Mouse (Mus musculus): Measurements from ENCODE around the gene Proser2. TPM values are rescaled to one million over a fixed set of nuclear protein-coding genes. Genes with fewer than 3 reads are reported as not detected.

Gene Proser2
- polyA plus RNA-seq, 1 experiment, result 5.2 TPM

- no peaks in the 10 kb centered on the region for H3K36me3 ChIP-seq (ENCODE audit: control insufficient read depth, insufficient read depth, low read length, poor library complexity, severe bottlenecking)
- H3K27ac ChIP-seq (ENCODE audit: insufficient read depth, low read length), result no peak overlapping the region
- H3K27me3 ChIP-seq (ENCODE audit: control insufficient read depth, insufficient read depth, low read length, poor library complexity, severe bottlenecking), result no peaks in the 10 kb centered on the region
- no peak for TF ChIP-seq POLR2A (IDR thresholded peaks at IDR 0.05; ENCODE audit: insufficient read depth, low read length)
- TF ChIP-seq CTCF (IDR thresholded peaks at IDR 0.05; ENCODE audit: low read depth, low read length), result no peak
- no peak for TF ChIP-seq EP300 (IDR thresholded peaks at IDR 0.05; ENCODE audit: insufficient read depth, low read depth, low read length)
- H3K9ac ChIP-seq (ENCODE audit: low read depth, poor library complexity, severe bottlenecking), result no peak overlapping the region
- H3K4me1 ChIP-seq (ENCODE audit: control insufficient read depth, insufficient read depth, low read length), result peaks cover 5% of the 10 kb centered on the region
- no peak overlapping the region for H3K4me3 ChIP-seq (ENCODE audit: low read depth, low read length)
- no peaks in the 10 kb centered on the region for H3K9me3 ChIP-seq (replicated peaks; ENCODE audit: control insufficient read depth, insufficient read depth, low read length, poor library complexity, severe bottlenecking)
Observed at GRCm38 (mm10) chr2:6157635-6158034, 27.6 kb upstream of the Proser2 start.

GRCm38 (mm10) chr2:6157208-6157607 lies 27.2 kb upstream of the Proser2 start:
- H3K27ac ChIP-seq (ENCODE audit: insufficient read depth, low read length), result no peak overlapping the region
- H3K9ac ChIP-seq (ENCODE audit: low read depth, poor library complexity, severe bottlenecking), result no peak overlapping the region

DNA sequence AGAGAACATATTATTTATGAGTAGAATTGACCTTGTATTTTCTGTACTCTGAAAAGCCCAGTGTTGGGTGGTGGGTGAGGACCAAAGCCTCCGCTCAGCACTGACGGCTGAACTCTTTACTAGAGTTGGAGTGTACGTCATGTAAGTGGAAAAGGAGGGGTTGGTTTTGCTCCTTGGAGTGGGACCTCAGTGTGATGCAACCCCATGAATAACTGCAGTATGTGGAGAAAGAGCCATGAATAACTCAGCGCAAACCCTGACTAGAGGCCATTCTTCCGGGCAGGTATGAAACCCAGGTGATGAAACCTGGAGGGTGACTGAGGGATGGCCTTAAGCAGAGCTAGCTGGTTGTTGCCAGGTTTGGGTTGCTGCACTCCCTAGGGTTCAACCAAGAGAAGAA lies 19.8 kb upstream of the Proser2 start:
- no peaks in the 10 kb centered on the region for H3K9me3 ChIP-seq (replicated peaks; ENCODE audit: control insufficient read depth, insufficient read depth, low read length, poor library complexity, severe bottlenecking)
- TF ChIP-seq EP300 (IDR thresholded peaks at IDR 0.05; ENCODE audit: insufficient read depth, low read depth, low read length) (no peak), POLR2A (IDR thresholded peaks at IDR 0.05; ENCODE audit: insufficient read depth, low read length) (no peak), CTCF (IDR thresholded peaks at IDR 0.05; ENCODE audit: low read depth, low read length) (no peak)
- no peak overlapping the region for H3K9ac ChIP-seq (ENCODE audit: low read depth, poor library complexity, severe bottlenecking)

More at GRCm38 (mm10) chr2:6157208-6157607, 27.2 kb upstream of the Proser2 start:
- Histone ChIP-seq H3K36me3 (ENCODE audit: control insufficient read depth, insufficient read depth, low read length, poor library complexity, severe bottlenecking) (no peaks in the 10 kb centered on the region), H3K27me3 (ENCODE audit: control insufficient read depth, insufficient read depth, low read length, poor library complexity, severe bottlenecking) (no peaks in the 10 kb centered on the region), H3K4me3 (ENCODE audit: low read depth, low read length) (no peak overlapping the region), H3K9me3 (replicated peaks; ENCODE audit: control insufficient read depth, insufficient read depth, low read length, poor library complexity, severe bottlenecking) (no peaks in the 10 kb centered on the region), H3K4me1 (ENCODE audit: control insufficient read depth, insufficient read depth, low read length) (peaks cover 5% of the 10 kb centered on the region)
- TF ChIP-seq POLR2A (IDR thresholded peaks at IDR 0.05; ENCODE audit: insufficient read depth, low read length) (no peak), EP300 (IDR thresholded peaks at IDR 0.05; ENCODE audit: insufficient read depth, low read depth, low read length) (no peak), CTCF (IDR thresholded peaks at IDR 0.05; ENCODE audit: low read depth, low read length) (no peak)

GRCm38 (mm10) chr2:6146901-6147300 lies 16.9 kb upstream of the Proser2 start:
- no peak overlapping the region for H3K4me3 ChIP-seq (ENCODE audit: low read depth, low read length)
- TF ChIP-seq EP300 (IDR thresholded peaks at IDR 0.05; ENCODE audit: insufficient read depth, low read depth, low read length) (no peak), POLR2A (IDR thresholded peaks at IDR 0.05; ENCODE audit: insufficient read depth, low read length) (no peak), CTCF (IDR thresholded peaks at IDR 0.05; ENCODE audit: low read depth, low read length) (no peak)
- H3K27me3 ChIP-seq (ENCODE audit: control insufficient read depth, insufficient read depth, low read length, poor library complexity, severe bottlenecking), result no peaks in the 10 kb centered on the region
- no peaks in the 10 kb centered on the region for H3K36me3 ChIP-seq (ENCODE audit: control insufficient read depth, insufficient read depth, low read length, poor library complexity, severe bottlenecking)
- no peaks in the 10 kb centered on the region for H3K9me3 ChIP-seq (replicated peaks; ENCODE audit: control insufficient read depth, insufficient read depth, low read length, poor library complexity, severe bottlenecking)
- no peaks in the 10 kb centered on the region for H3K4me1 ChIP-seq (ENCODE audit: control insufficient read depth, insufficient read depth, low read length)
- H3K9ac ChIP-seq (ENCODE audit: low read depth, poor library complexity, severe bottlenecking), result no peak overlapping the region
- H3K27ac ChIP-seq (ENCODE audit: insufficient read depth, low read length), result no peak overlapping the region

More for the DNA sequence above, 19.8 kb upstream of the Proser2 start:
- H3K36me3 ChIP-seq (ENCODE audit: control insufficient read depth, insufficient read depth, low read length, poor library complexity, severe bottlenecking), result no peaks in the 10 kb centered on the region
- no peaks in the 10 kb centered on the region for H3K4me1 ChIP-seq (ENCODE audit: control insufficient read depth, insufficient read depth, low read length)
- H3K27ac ChIP-seq (ENCODE audit: insufficient read depth, low read length), result no peak overlapping the region
- no peak overlapping the region for H3K4me3 ChIP-seq (ENCODE audit: low read depth, low read length)
- no peaks in the 10 kb centered on the region for H3K27me3 ChIP-seq (ENCODE audit: control insufficient read depth, insufficient read depth, low read length, poor library complexity, severe bottlenecking)

DNA sequence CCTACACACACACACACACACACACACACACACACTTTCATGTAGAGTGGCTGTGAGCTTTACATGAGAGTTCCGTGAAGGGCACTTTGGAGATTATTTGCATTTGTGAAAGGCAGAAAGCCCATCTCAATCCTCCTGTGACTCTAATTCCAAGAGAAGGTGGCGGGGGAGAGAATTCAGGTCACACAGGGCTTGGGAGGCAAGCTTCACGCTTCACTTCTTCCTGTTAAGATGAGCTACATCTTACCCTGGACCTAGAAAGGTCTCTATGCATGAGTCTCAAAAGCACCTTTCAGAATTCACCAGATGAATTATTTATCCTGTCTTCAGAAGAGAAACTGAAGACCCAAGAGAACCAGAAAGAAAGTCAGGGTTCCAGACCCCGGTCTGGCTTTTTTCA lies 16.2 kb upstream of the Proser2 start:
- Histone ChIP-seq H3K4me3 (ENCODE audit: low read depth, low read length) (no peak overlapping the region), H3K9ac (ENCODE audit: low read depth, poor library complexity, severe bottlenecking) (no peak overlapping the region), H3K36me3 (ENCODE audit: control insufficient read depth, insufficient read depth, low read length, poor library complexity, severe bottlenecking) (no peaks in the 10 kb centered on the region), H3K27me3 (ENCODE audit: control insufficient read depth, insufficient read depth, low read length, poor library complexity, severe bottlenecking) (no peaks in the 10 kb centered on the region), H3K9me3 (replicated peaks; ENCODE audit: control insufficient read depth, insufficient read depth, low read length, poor library complexity, severe bottlenecking) (no peaks in the 10 kb centered on the region), H3K4me1 (ENCODE audit: control insufficient read depth, insufficient read depth, low read length) (no peaks in the 10 kb centered on the region), H3K27ac (ENCODE audit: insufficient read depth, low read length) (no peak overlapping the region)
- TF ChIP-seq EP300 (IDR thresholded peaks at IDR 0.05; ENCODE audit: insufficient read depth, low read depth, low read length), result no peak

DNA sequence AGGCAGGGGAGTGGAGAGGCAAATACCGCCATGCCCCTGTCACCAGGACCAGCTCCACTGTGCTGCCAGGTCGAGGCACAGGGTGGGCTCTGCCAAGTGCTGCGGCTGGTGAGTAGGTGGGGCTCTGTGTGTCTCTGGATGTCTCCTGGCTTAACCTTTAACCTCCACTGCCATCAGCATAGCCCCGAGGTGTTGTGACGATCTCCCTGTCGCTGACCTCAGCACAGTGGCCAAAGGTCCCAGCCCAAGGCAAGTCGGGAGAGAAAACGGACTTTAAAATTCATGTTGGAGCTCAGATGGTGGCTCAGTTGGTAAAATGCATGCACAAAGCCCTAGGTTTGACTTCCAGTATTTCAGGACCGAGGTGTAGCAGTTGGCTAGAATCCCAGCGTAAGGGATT lies 15.6 kb upstream of the Proser2 start:
- Histone ChIP-seq H3K9ac (ENCODE audit: low read depth, poor library complexity, severe bottlenecking) (no peak overlapping the region), H3K4me1 (ENCODE audit: control insufficient read depth, insufficient read depth, low read length) (no peaks in the 10 kb centered on the region), H3K4me3 (ENCODE audit: low read depth, low read length) (no peak overlapping the region), H3K27me3 (ENCODE audit: control insufficient read depth, insufficient read depth, low read length, poor library complexity, severe bottlenecking) (no peaks in the 10 kb centered on the region), H3K36me3 (ENCODE audit: control insufficient read depth, insufficient read depth, low read length, poor library complexity, severe bottlenecking) (no peaks in the 10 kb centered on the region), H3K9me3 (replicated peaks; ENCODE audit: control insufficient read depth, insufficient read depth, low read length, poor library complexity, severe bottlenecking) (no peaks in the 10 kb centered on the region), H3K27ac (ENCODE audit: insufficient read depth, low read length) (no peak overlapping the region)
- TF ChIP-seq CTCF (IDR thresholded peaks at IDR 0.05; ENCODE audit: low read depth, low read length), result no peak
- TF ChIP-seq POLR2A (IDR thresholded peaks at IDR 0.05; ENCODE audit: insufficient read depth, low read length), result no peak
- no peak for TF ChIP-seq EP300 (IDR thresholded peaks at IDR 0.05; ENCODE audit: insufficient read depth, low read depth, low read length)

Data from ES-Bruce4 (cell line).